Mouse (Mus musculus) spleen, postnatal 14 days (tissue): ENCODE data around the gene Vmn2r121.

Experiments used
- DNase-seq, 2 experiments: peaks; one replicate each; pipeline ENCODE4 v3.0.0; 2021 to 2022; ENCODE audit warnings: low spot score in 2 of 2

Vmn2r121 gene

GRCm38 (mm10) chrX:124135852-124136251 is at the start of gene Vmn2r121:
Gene Vmn2r121, minus strand, starts transcription at chrX:124135952.
- DNase-seq, result no peak
